Comparison of ENCODE assay signal across 14 mouse cellular contexts in genomic region chr5:98363428-98363827, GRCm38 (mm10). TPM values are rescaled to one million over a fixed set of nuclear protein-coding genes. Genes with fewer than 3 reads are reported as not detected.
DNase-seq lines count a peak whose midpoint lies in the region; ATAC-seq and TF ChIP-seq lines count a peak whose summit lies in the region.
"Had no signal": no experiment of that assay in that cellular context is flagged by ENCODE, and none has a peak within 500 bp of the region (broad histone marks: within the 10 kb centered on the region; RNA-seq: fewer than 3 reads in every experiment).

No protein-coding gene starts in this region.

- H3K4me1 ChIP-seq in bone marrow, adult 2 months (ENCODE audit: control insufficient read depth, insufficient read depth, low read length): no peaks in the 10 kb centered on the region
- H3K4me1 ChIP-seq in liver, postnatal 0 days (ENCODE audit: insufficient read depth): no peaks in the 10 kb centered on the region
- H3K4me1 ChIP-seq: embryonic facial prominence, embryonic 15.5 days; intestine, embryonic 15.5 days; limb, embryonic 12.5 days had no signal

- 57% methylated on average over 8 of the region's 8 CpGs for WGBS in bone marrow, adult 2 months
- WGBS in liver, postnatal 0 days (ENCODE audit: insufficient replicate concordance): 45% methylated on average over 8 of the region's 8 CpGs

- no peak for TF ChIP-seq EP300 in liver, postnatal 0 days (IDR thresholded peaks at IDR 0.05; ENCODE audit: low read depth)

- no peaks in the 10 kb centered on the region for H3K9me3 ChIP-seq in liver, postnatal 0 days (ENCODE audit: low read length)
- H3K9me3 ChIP-seq: embryonic facial prominence, embryonic 15.5 days; intestine, embryonic 15.5 days; limb, embryonic 12.5 days had no signal

- H3K36me3 ChIP-seq in liver, postnatal 0 days (replicated peaks; ENCODE audit: insufficient read depth, low read length): no peaks in the 10 kb centered on the region
- H3K36me3 ChIP-seq: embryonic facial prominence, embryonic 15.5 days; intestine, embryonic 15.5 days; limb, embryonic 12.5 days had no signal

- H3K4me3 ChIP-seq in left cerebral cortex, adult 2 months: no peak overlapping the region
- no peak overlapping the region for H3K4me3 ChIP-seq in bone marrow, adult 2 months (replicated peaks; ENCODE audit: control insufficient read depth, low read depth, low read length)
- H3K4me3 ChIP-seq in liver, postnatal 0 days (ENCODE audit: low read depth, low read length): no peak overlapping the region
- H3K4me3 ChIP-seq: embryonic facial prominence, embryonic 15.5 days; intestine, embryonic 15.5 days; limb, embryonic 12.5 days; myocyte had no signal

- TF ChIP-seq POLR2A in bone marrow, adult 2 months (IDR thresholded peaks at IDR 0.05; ENCODE audit: borderline replicate concordance, control insufficient read depth, low read depth, low read length): no peak

- peak; percentile 30 for TF ChIP-seq CTCF in left cerebral cortex, adult 2 months (IDR thresholded peaks at IDR 0.05)
- 0 out of 2 replicates have a peak, but pooled peaks have one; percentile 35 for TF ChIP-seq CTCF in bone marrow, adult 2 months (IDR thresholded peaks at IDR 0.05; ENCODE audit: control insufficient read depth, insufficient read depth, low read length)
- TF ChIP-seq CTCF in liver, postnatal 0 days (IDR thresholded peaks at IDR 0.05; ENCODE audit: low read depth): peak; percentile 42

- ATAC-seq in liver, postnatal 0 days: no peak
- no peak for ATAC-seq in erythroblast, adult 5-6 weeks (replicated peaks; ENCODE audit: low FRiP score, poor library complexity, severe bottlenecking)
- ATAC-seq: intestine, embryonic 15.5 days had no signal

- intact Hi-C loops in left cerebral cortex, adult 2 months (cut with DNase I): no loop called here
- intact Hi-C loops in left cerebral cortex, postnatal 36 days (cut with DNase I): no loop called here

- no peak overlapping the region for H3K9ac ChIP-seq in liver, postnatal 0 days (replicated peaks)
- H3K9ac ChIP-seq: embryonic facial prominence, embryonic 15.5 days; intestine, embryonic 15.5 days; limb, embryonic 12.5 days had no signal

- no peak for DNase-seq in left cerebral cortex, adult 2 months (ENCODE audit: extremely low spot score in 1 of 2, low spot score in 2 of 2)
- DNase-seq in left cerebral cortex, postnatal 36 days (ENCODE audit: low spot score in 2 of 2): no peak
- peak; percentile 87 for DNase-seq in ES-CJ7 (ENCODE audit: low read depth, low spot score)
- DNase-seq in liver, postnatal 0 days: peak; percentile 19
- no peak for DNase-seq in kidney, adult 11 months
- no peak for DNase-seq in kidney, postnatal 36 days
- DNase-seq: heart, adult 18-20 months; spleen, adult 18-20 months had no signal

- H3K27ac ChIP-seq in left cerebral cortex, adult 2 months: no peak overlapping the region
- H3K27ac ChIP-seq in bone marrow, adult 2 months (ENCODE audit: control insufficient read depth, insufficient read depth, low read depth, low read length, poor library complexity): no peak overlapping the region
- no peak overlapping the region for H3K27ac ChIP-seq in liver, postnatal 0 days (ENCODE audit: low read depth)
- H3K27ac ChIP-seq: embryonic facial prominence, embryonic 15.5 days; intestine, embryonic 15.5 days; limb, embryonic 12.5 days had no signal

- H3K27me3 ChIP-seq in liver, postnatal 0 days (ENCODE audit: insufficient read depth, low read length): no peaks in the 10 kb centered on the region
- H3K27me3 ChIP-seq: embryonic facial prominence, embryonic 15.5 days; intestine, embryonic 15.5 days; limb, embryonic 12.5 days had no signal

- H3K4me2 ChIP-seq in liver, postnatal 0 days (ENCODE audit: low read depth, low read length): no peak overlapping the region
- H3K4me2 ChIP-seq: embryonic facial prominence, embryonic 15.5 days; intestine, embryonic 15.5 days; limb, embryonic 12.5 days had no signal

RNA-seq across cellular contexts. Expression of gene Cfap299, which starts 34.3 kb away (rescaled TPM):
- under 1 TPM in 1 of 2 experiments, not detected in 1; 0.42 TPM for total RNA-seq in left cerebral cortex, adult 2 months (2021)
- under 1 TPM in 1 of 2 experiments, not detected in 1; 0.76 TPM for total RNA-seq in left cerebral cortex, postnatal 36 days (2021)
- polyA plus RNA-seq in bone marrow, adult 2 months (2011; ENCODE audit: insufficient read depth, insufficient read length, low replicate concordance, missing spikeins): not detected in 2 replicates
- not detected in 2 replicates for polyA plus RNA-seq in liver, postnatal 0 days (2015; fragmentation: Nextera tagmentation; extraction: Ambion mirVana)
- total RNA-seq in erythroblast, adult 5-6 weeks (2015; ENCODE audit: low replicate concordance): not detected in 2 replicates
- total RNA-seq in erythroblast, adult 5-6 weeks (2017; ENCODE audit: low replicate concordance): not detected in 2 replicates
- polyA plus RNA-seq: myocyte had no signal

Comparison
In these comparisons a context has a peak if more than half of its experiments do, and no peak if none do; other contexts are left out.
1. DNase-seq: peak in ES-CJ7 (single experiment) and liver, postnatal 0 days (single experiment); none in left cerebral cortex, adult 2 months (0 of 2), left cerebral cortex, postnatal 36 days (0 of 2), kidney, adult 11 months (single experiment) and kidney, postnatal 36 days (0 of 2).
2. Peak in every context shown above with its lines, with median percentiles within 50 percentile points of each other: CTCF ChIP-seq.